Mouse (Mus musculus) lung, adult 2 months (tissue): Measurements from ENCODE around the gene Sync.

ENCODE experiments used
- CTCF ChIP-seq: fragments of 200-500 bp; IDR thresholded peaks from 2 replicates; pipeline ENCODE4 v1.5.1; 2011; ENCODE audit warnings: mild to moderate bottlenecking, low read length, control low read depth; ENCODE audit not compliant: insufficient read depth
- POLR2A ChIP-seq: fragments of 200-500 bp; IDR thresholded peaks from 2 replicates; pipeline ENCODE4 v1.6.1; 2011; ENCODE audit warnings: low read depth, mild to moderate bottlenecking, control low read depth, low read length, borderline replicate concordance; ENCODE audit errors: extremely low read depth

DNA sequence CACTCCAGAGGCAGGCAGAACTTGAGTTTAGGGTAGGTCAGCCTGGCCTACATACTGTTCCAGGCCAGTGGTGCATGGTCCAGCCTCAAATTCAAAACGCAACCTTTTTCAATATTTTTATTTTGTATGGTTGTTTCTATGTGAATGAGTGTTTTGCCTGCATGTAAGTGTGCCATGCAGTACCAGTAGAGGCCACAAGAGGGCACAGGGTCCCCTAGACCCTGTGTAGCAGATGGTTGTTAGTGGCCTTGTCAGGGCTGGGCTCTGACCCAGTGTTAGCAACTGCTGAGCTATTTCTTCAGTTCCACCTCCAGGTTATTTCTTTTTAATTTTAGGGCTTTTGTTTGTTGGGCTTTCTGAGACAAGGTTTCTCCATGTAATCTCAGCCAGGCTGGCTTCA is 63.2 kb downstream of the Sync start:
- no peak for TF ChIP-seq POLR2A
- TF ChIP-seq CTCF: peak; percentile 96
